14 mouse cellular contexts compared by ENCODE assay signal in the genomic region with DNA sequence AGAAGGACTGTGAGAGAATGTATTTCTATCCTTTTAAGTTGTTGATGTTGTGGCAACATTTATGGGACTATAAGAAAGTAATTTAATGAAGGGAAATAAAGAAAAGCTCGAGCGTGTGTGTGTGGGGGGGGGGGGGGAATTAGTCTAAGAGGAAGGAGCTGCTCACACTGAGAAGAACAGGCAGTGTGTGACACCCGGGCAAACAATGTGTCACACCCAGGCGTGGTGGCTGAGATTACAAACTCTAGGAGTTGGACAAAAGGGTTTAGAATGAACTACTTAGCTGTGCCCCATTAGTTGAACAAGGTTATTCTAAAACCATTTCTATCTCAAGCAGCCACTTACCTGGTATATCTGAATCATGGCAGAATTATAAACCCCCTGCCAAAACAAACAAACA. TPM values are rescaled to one million over a fixed set of nuclear protein-coding genes. Genes with fewer than 3 reads are reported as not detected.
"Had no signal": no experiment of that assay in that cellular context is flagged by ENCODE, and none has a peak within 500 bp of the region (broad histone marks: within the 10 kb centered on the region; RNA-seq: fewer than 3 reads in every experiment).

No protein-coding gene starts in this region.

- H3K27ac ChIP-seq: liver, embryonic 14.5 days; midbrain, embryonic 10.5 days; midbrain, embryonic 12.5 days; midbrain, embryonic 15.5 days; neural tube, embryonic 12.5 days had no signal

- DNase-seq: lung, adult 18-20 months; lung, embryonic 14.5 days; lung, postnatal 10 days; lung, postnatal 4 days; right cerebral cortex, postnatal 14 days; thymus, adult 18-20 months; thymus, postnatal 14 days; thymus, postnatal 36 days had no signal

- H3K9ac ChIP-seq: liver, embryonic 14.5 days; lung, embryonic 14.5 days; midbrain, embryonic 12.5 days; midbrain, embryonic 15.5 days; neural tube, embryonic 12.5 days had no signal

- H3K36me3 ChIP-seq: midbrain, embryonic 10.5 days; midbrain, embryonic 12.5 days; midbrain, embryonic 15.5 days; neural tube, embryonic 12.5 days had no signal

- H3K9me3 ChIP-seq: midbrain, embryonic 10.5 days; midbrain, embryonic 12.5 days; midbrain, embryonic 15.5 days; neural tube, embryonic 12.5 days had no signal

- H3K4me1 ChIP-seq: midbrain, embryonic 10.5 days; midbrain, embryonic 12.5 days; midbrain, embryonic 15.5 days had no signal

- H3K4me2 ChIP-seq: lung, embryonic 14.5 days; midbrain, embryonic 12.5 days; midbrain, embryonic 15.5 days; neural tube, embryonic 12.5 days had no signal

- H3K27me3 ChIP-seq: midbrain, embryonic 12.5 days; midbrain, embryonic 15.5 days; neural tube, embryonic 12.5 days had no signal

- H3K4me3 ChIP-seq: midbrain, embryonic 10.5 days; midbrain, embryonic 12.5 days; midbrain, embryonic 15.5 days; neural tube, embryonic 12.5 days had no signal

- ATAC-seq: midbrain, embryonic 15.5 days had no signal

RNA-seq across cellular contexts. Expression of a gene that starts 27.8 kb away (rescaled TPM):
- polyA plus RNA-seq: midbrain, embryonic 10.5 days; midbrain, embryonic 15.5 days; midbrain, postnatal 0 days had no signal
